Mouse (Mus musculus): ENCODE measurements around the gene Runx2.

The Runx2 gene

DNA sequence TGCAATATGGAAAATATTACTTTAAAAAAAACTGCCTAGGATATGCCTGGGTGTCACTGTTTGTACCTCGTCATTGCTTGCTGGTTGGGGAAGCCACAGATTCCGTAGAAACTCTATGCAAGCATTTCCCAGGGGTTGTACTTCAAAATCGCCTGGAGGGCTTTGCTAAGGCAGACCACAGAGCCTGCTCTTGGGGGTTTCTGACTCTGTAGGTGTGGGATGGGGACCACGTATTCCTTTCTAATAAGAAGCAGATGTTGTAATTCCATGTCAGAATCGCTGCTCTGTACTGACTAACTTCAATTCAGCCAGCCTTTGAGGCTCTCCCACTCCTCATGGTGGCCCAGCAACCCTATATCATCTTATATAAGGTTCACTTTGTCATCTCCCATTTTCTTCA lies 46.1 kb downstream of the Runx2 start:
- DNase-seq (ENCODE audit: extremely low spot score, low spot score), result no peak

DNA sequence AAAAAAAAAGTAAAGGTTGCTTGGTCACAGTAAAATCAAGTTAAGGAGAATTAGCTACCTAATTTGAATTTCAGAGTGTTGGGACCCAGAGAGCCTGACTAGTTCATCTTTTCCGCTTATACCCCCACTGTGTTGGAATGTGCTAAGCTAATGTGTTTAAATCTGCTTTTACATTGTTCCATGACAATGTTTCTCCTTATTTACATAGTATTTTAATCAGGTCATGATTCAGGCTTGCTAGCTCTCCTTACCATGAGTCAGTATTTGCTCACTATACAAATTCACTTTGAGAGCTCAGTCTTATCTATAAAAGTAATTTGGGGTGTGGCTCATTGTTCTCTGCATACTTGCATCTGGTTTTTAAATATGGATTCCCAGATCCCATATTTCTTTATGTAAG lies 47.2 kb downstream of the Runx2 start:
- DNase-seq (ENCODE audit: extremely low spot score, low spot score), result no peak

DNA sequence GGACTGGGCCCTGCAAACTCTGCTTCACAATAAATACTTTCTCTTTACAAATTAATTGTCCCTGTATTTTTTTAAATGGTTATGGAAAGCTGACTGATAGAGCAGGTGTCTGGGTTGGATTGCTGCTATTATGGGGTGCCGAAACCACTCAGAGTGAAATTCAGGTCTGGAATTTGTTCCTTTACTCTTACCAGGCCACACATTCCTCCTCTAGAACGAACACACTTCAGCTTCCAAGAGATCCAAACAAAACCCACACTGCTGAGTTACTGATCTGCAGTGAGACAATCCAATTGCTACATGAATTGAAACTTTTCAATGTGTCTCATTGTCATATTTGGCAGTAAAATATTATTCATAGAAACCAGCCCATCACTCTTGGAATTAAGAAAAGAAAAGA lies 47.6 kb downstream of the Runx2 start:
- DNase-seq (ENCODE audit: extremely low spot score, low spot score), result no peak

DNA sequence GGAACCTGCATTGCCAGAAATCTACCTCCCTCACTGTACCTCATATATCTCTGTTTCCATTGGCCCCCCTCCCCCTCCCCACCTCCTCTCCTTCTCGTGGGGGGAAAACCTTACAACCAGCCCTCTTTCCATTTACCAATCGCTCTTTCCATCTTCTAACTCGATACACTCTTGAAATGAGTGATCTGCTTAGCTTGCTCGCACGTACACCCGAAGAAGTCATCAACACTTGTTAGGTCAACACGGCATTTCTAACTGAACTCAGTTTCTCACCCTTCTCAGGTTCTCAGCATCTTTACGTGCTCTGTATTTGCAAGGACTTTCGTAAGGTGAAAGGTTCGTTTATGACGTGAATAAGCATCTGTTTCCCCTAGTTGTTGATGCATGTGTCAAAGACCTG lies 48.3 kb downstream of the Runx2 start:
- no peak for DNase-seq (ENCODE audit: extremely low spot score, low spot score)

DNA sequence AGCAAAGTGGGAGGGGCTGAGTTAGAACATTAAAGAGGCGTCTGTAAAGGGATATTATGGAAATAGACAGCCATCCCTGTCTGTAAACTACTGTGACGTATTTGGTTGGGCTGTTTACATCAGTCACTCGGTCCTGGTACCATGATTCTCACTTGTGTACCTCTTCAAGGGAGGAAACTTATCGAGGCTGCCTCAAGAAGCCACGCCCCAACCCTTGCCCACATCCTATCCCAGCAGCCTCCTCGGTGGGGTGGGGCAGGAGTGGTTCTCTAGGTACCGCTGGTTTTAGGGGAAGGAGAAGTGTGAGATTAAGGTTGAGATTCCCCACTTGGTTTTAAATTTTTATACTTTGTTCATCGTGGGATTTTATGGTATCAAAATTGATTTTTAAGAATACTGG lies 69.2 kb downstream of the Runx2 start:
- no peak for DNase-seq (ENCODE audit: extremely low spot score, low spot score)

GRCm38 (mm10) chr17:44743780-44744179 lies 70.8 kb downstream of the Runx2 start:
- no peak for DNase-seq (ENCODE audit: extremely low spot score, low spot score)

DNA sequence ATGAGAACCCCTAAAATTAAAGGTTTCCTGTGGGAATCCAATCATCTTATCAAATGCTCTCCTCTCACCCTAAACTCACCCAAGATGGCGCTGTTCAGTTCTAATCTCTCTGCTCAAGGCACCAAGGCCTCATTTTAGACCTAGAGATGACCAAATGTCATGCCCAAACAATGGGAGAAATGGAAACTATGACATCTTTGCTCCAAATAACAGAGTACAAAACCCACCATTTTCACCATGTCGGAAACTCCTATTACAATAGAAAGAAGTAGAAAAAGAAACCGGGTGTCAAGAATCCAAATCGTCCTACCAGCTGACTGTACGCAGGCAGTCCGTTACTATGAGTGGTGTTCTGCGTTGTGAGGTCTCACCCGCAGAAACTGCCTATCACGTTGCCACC lies 72.4 kb downstream of the Runx2 start:
- no peak for DNase-seq (ENCODE audit: extremely low spot score, low spot score)

GRCm38 (mm10) chr17:44738121-44738637 lies 76.4 kb downstream of the Runx2 start:
- peak; percentile 54 for DNase-seq (ENCODE audit: extremely low spot score, low spot score)

- peak; percentile 54 for DNase-seq (ENCODE audit: extremely low spot score, low spot score)
These were observed 77.1 kb downstream of the Runx2 start for GRCm38 (mm10) chr17:44737275-44738120.

GRCm38 (mm10) chr17:44735991-44736561 lies 78.5 kb downstream of the Runx2 start:
- peak; percentile 86 for DNase-seq (ENCODE audit: extremely low spot score, low spot score)

GRCm38 (mm10) chr17:44735223-44735990 lies 79.2 kb downstream of the Runx2 start:
- DNase-seq (ENCODE audit: extremely low spot score, low spot score), result peak; percentile 67

DNA sequence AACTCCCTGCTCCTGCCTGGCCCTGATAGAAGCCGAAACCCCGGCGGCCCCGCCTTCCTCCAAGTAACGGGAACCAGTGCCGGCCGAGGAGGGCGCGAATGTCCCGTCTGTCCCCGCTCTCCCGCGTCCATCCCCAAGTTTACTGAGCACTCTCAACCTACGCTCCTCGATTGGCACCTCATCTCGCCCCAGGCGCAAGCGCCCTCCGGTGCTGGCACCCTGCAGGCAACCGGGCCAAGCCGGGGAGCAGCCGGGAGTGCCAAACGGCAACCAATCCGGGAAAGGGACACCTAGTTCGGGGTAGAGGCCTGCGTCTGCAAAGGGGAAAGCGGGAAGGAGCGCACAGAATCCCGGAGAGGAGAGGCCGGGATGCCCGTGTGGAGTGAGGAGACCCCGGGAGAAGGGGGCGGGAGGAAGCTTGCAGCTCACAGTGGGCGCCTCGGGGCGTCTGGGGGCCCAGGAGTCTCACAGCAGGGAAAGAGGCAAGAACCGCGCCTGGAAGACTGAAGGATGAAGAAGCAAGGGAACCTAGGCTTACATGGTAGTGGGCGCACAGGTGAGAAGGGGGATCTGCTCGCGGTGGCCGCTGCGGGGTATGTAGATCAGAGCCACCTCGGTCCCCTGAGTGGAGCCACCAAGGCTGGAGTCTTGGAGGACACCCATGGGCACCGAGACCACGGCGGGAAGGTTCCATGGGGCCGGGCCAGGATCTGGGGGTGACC lies 79.9 kb downstream of the Runx2 start:
- peak; percentile 78 for DNase-seq (ENCODE audit: extremely low spot score, low spot score)

DNA sequence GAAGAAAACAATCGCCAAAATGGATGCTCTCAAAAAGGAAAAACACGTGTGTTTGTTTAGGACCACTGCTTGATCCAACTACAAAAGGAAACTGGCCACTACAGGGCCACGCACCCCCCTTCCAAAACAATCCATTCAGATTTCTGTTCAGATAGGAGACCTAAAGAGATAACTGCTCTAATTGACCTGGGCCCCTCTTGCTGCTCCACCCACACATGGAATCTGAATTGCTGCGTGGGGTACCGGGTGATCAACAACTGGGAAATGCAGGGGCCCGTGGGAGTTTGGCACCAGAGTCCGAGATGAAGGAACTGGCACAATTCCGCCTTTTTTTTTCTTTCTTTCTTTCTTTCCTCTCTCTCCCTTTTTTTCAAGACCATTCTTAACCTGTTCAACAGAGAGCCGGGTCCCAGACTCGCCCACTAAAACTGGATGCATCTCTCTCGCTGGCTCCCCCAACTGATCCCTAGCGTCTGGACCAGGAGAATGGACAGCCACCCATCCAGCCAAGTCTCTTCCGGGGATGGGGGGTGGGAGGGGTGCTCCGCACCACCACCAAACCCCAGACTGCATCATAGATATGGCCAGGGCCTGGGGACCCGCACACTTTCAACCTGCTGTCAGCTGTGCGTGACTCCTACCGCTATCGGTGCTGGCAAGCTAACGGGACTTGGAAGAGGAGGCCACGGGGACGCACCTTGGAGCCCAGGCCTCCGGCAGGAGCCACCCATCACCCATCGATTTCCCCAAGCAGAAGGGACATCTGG lies 80.9 kb downstream of the Runx2 start:
- DNase-seq (ENCODE audit: extremely low spot score, low spot score), result peak; percentile 53

DNA sequence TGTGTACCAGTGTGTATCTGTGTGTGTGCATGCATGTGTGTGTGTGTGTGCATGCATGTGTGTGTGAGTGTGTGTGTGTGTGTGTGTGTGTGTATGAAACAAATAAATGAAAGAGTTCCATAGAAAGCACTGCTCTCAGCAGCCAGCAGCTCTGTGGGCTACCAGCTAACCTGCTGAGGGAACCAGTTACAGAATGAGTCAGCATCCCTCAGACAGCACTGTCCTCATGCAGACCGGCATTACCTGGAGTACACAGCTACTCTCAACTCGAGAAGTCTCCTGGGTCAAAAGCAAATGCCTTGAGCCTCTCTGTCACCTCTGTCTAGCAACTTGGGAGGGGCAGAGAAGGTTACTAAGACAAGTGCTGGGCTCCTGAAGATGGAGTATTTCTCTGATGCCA lies 86.1 kb downstream of the Runx2 start:
- DNase-seq (ENCODE audit: extremely low spot score, low spot score), result no peak

DNA sequence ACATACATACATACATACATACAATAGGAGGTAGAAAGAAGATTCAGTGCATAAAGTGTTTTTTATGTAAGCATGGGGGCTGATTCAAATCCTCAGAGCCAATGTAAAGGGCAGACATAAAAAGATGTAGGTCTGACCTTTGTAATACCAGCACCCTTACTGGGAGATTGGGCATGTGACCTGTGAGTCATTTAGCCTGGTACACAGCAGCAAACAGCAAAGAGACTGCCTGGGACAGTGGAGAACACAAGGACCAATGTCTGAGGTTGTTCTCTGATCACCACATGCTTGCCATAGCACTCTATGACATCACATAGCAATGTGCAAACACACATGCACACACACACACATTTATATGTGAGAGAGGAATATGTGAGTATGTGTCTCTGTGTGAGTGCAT lies 86.9 kb downstream of the Runx2 start:
- DNase-seq (ENCODE audit: extremely low spot score, low spot score), result no peak

- DNase-seq (ENCODE audit: extremely low spot score, low spot score), result no peak
These were observed 89.7 kb downstream of the Runx2 start for GRCm38 (mm10) chr17:44724805-44725480.

DNA sequence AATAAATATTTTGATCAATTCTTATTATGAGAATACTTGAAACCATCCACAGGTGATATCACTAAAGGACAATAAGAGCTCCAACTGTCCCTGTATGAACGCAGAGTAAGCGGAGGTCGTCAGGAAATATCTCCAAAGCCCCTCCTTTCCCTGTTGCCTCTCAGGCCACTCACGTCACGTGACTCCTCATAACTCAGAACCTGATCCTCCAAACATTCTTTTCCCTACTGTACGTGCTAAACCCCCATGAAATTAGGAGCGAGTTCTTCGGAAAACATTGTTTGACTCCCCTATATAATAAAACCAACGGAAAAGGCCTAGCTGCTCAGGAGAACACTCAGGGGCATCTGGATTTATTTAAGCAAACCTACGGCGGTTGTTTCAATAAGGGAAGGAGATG lies 90.3 kb downstream of the Runx2 start:
- no peak for DNase-seq (ENCODE audit: extremely low spot score, low spot score)

GRCm38 (mm10) chr17:44722103-44722792 lies 92.3 kb downstream of the Runx2 start:
- no peak for DNase-seq (ENCODE audit: extremely low spot score, low spot score)

DNA sequence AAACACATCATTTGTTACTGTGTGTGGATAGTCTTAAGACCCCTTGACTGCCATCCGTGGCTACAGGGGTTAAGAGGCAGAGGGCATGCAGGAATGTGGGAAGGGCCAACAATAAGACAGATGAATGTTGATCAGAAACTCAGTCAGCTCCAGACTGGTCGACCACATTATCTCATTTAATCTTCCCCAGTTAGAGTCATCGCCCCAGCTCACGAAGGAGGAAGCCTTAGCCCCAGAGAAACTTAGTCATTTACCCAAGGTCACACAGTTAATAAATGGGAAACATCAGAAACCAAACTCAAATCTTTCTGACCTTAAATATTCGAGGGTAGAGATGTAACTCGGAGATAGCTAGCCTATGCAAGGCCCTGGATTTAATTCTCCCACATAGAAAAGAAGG lies 96.0 kb downstream of the Runx2 start:
- no peak for DNase-seq (ENCODE audit: extremely low spot score, low spot score)

- DNase-seq (ENCODE audit: extremely low spot score, low spot score), result no peak
These were observed 96.6 kb downstream of the Runx2 start for GRCm38 (mm10) chr17:44718036-44718435.

All from neural tube, embryonic 10.5 days (tissue).